In the genomic region with DNA sequence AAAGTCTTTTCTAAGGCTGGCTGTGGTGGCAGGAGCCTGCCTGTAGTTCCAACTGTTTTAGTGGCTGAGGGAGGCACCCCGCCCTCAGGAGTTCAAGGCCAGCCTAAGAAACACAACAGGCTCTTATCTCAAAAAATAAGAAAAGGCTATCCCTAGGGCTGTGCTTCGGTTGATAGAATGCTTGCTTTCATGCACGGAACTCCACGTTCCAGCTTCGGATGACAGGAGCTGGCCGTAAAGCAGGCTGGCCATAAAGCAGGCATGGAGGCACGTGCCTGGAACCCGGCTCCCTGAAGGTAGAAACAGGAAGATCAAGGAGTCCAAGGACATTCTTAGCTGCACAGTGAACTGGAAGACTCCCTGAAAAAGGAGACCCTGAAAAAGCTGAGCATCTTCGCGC, we compare ENCODE assay signal across 15 mouse cellular contexts. TPM values are rescaled to one million over a fixed set of nuclear protein-coding genes. Genes with fewer than 3 reads are reported as not detected.
DNase-seq lines count a peak whose midpoint lies in the region; ATAC-seq and TF ChIP-seq lines count a peak whose summit lies in the region.
"Had no signal": no experiment of that assay in that cellular context is flagged by ENCODE, and none has a peak within 500 bp of the region (broad histone marks: within the 10 kb centered on the region; RNA-seq: fewer than 3 reads in every experiment).

No protein-coding gene starts in this region.

- H3K9me3 ChIP-seq in heart, embryonic 12.5 days (replicated peaks): no peaks in the 10 kb centered on the region
- H3K9me3 ChIP-seq in neural tube, embryonic 13.5 days: no peaks in the 10 kb centered on the region

- no peak for TF ChIP-seq CTCF in thymus, adult 2 months (IDR thresholded peaks at IDR 0.05; ENCODE audit: borderline replicate concordance, control insufficient read depth, extremely low read depth, insufficient read depth, low read length, poor library complexity)

- H3K4me3 ChIP-seq in heart, embryonic 12.5 days: no peak overlapping the region
- no peak overlapping the region for H3K4me3 ChIP-seq in neural tube, embryonic 13.5 days
- H3K4me3 ChIP-seq in thymus, adult 2 months (ENCODE audit: control insufficient read depth, insufficient read depth, low read length): no peak overlapping the region

- H3K27me3 ChIP-seq in heart, embryonic 12.5 days (replicated peaks): no peaks in the 10 kb centered on the region
- H3K27me3 ChIP-seq in neural tube, embryonic 13.5 days: no peaks in the 10 kb centered on the region
- no peaks in the 10 kb centered on the region for H3K27me3 ChIP-seq in thymus, adult 2 months (ENCODE audit: control insufficient read depth, insufficient read depth, low read length)

- no peak for ATAC-seq in heart, embryonic 12.5 days (ENCODE audit: insufficient number of reproducible peaks, low FRiP score)
- no peak for ATAC-seq in neural tube, embryonic 13.5 days (ENCODE audit: low read depth)

- 68% methylated on average over 10 of the region's 10 CpGs for WGBS in heart, embryonic 12.5 days
- 52% methylated on average over 10 of the region's 10 CpGs for WGBS in neural tube, embryonic 13.5 days
- WGBS in thymus, adult 2 months: 97% methylated on average over 10 of the region's 10 CpGs

- H3K4me2 ChIP-seq in heart, embryonic 12.5 days: no peak overlapping the region
- H3K4me2 ChIP-seq in neural tube, embryonic 13.5 days: peak overlapping the region; percentile 98; the same call in 1 of the 2 replicates
- H3K4me2 ChIP-seq: midbrain, embryonic 11.5 days had no signal

- DNase-seq in heart, postnatal 4 days: no peak
- no peak for DNase-seq in neural tube, embryonic 10.5 days (ENCODE audit: extremely low spot score, low spot score)
- DNase-seq in kidney, postnatal 25 days: peak; percentile 59 to 78
- peak; percentile 87 for DNase-seq in testis, postnatal 10 days (ENCODE audit: low spot score)
- no peak for DNase-seq in left cerebral cortex, adult 9 months (ENCODE audit: low spot score in 2 of 2)
- no peak for DNase-seq in thymus, adult 2 months
- DNase-seq: adrenal gland, postnatal 25 days; gastrocnemius, postnatal 10 days; thymus, postnatal 4 days had no signal

- peaks cover 99% of the 10 kb centered on the region for H3K4me1 ChIP-seq in heart, embryonic 12.5 days (replicated peaks)
- peaks cover 98% of the 10 kb centered on the region for H3K4me1 ChIP-seq in neural tube, embryonic 13.5 days (replicated peaks)
- H3K4me1 ChIP-seq in thymus, adult 2 months (replicated peaks; ENCODE audit: control insufficient read depth, insufficient read depth, low read length): peaks cover 59% of the 10 kb centered on the region

- H3K27ac ChIP-seq in heart, embryonic 12.5 days (ENCODE audit: poor library complexity, severe bottlenecking): no peak overlapping the region
- no peak overlapping the region for H3K27ac ChIP-seq in neural tube, embryonic 13.5 days (replicated peaks)
- H3K27ac ChIP-seq in thymus, adult 2 months (ENCODE audit: control insufficient read depth, insufficient read depth, low read length): no peak overlapping the region

- 0 out of 2 replicates have a peak overlapping the region, but pooled peaks have one; percentile 22 for H3K9ac ChIP-seq in heart, embryonic 12.5 days
- no peak overlapping the region for H3K9ac ChIP-seq in neural tube, embryonic 13.5 days

- no peak for TF ChIP-seq POLR2A in thymus, adult 2 months (IDR thresholded peaks at IDR 0.05; ENCODE audit: control insufficient read depth, extremely low read depth, insufficient read depth, low read length, poor library complexity)

- no peaks in the 10 kb centered on the region for H3K36me3 ChIP-seq in heart, embryonic 12.5 days
- H3K36me3 ChIP-seq in neural tube, embryonic 13.5 days: no peaks in the 10 kb centered on the region
- no peaks in the 10 kb centered on the region for H3K36me3 ChIP-seq in thymus, adult 2 months (ENCODE audit: control insufficient read depth, insufficient read depth, low read length)

RNA-seq across cellular contexts. Expression of a gene that starts 8.7 kb away (rescaled TPM):
- polyA plus RNA-seq in heart, embryonic 12.5 days (2016; fragmentation: Nextera tagmentation; extraction: Ambion mirVana): 11.3 and 12.3 TPM in 2 replicates
- 10 to 100 TPM; 56.8 to 64.0 TPM for total RNA-seq in heart, postnatal 4 days (2021)
- 9.4 and 9.6 TPM in 2 replicates for polyA plus RNA-seq in neural tube, embryonic 13.5 days (2015; fragmentation: Nextera tagmentation; extraction: Ambion mirVana)
- 38.7 and 50.4 TPM in 2 replicates for polyA plus RNA-seq in thymus, adult 2 months (2012; rRNA removed)

RNA-seq across cellular contexts. Expression of a gene that starts 36.6 kb away (rescaled TPM):
- 0.42 TPM in 1 of 2 replicates, not detected in the other for polyA plus RNA-seq in heart, embryonic 12.5 days (2016; fragmentation: Nextera tagmentation; extraction: Ambion mirVana)
- total RNA-seq in heart, postnatal 4 days (2021): not detected
- polyA plus RNA-seq in neural tube, embryonic 13.5 days (2015; fragmentation: Nextera tagmentation; extraction: Ambion mirVana): not detected in 2 replicates
- 1.4 and 1.6 TPM in 2 replicates for polyA plus RNA-seq in thymus, adult 2 months (2012; rRNA removed)
- total RNA-seq: adrenal gland, postnatal 25 days; neutrophil, adult 5-6 weeks had no signal
- polyA plus RNA-seq: forebrain, embryonic 11.5 days; midbrain, embryonic 11.5 days had no signal

RNA-seq across cellular contexts. Expression of a gene that starts 50.4 kb away (rescaled TPM):
- not detected in 2 replicates for polyA plus RNA-seq in heart, embryonic 12.5 days (2016; fragmentation: Nextera tagmentation; extraction: Ambion mirVana)
- total RNA-seq in heart, postnatal 4 days (2021): not detected
- polyA plus RNA-seq in neural tube, embryonic 13.5 days (2015; fragmentation: Nextera tagmentation; extraction: Ambion mirVana): not detected in 2 replicates
- polyA plus RNA-seq in thymus, adult 2 months (2012; rRNA removed): 0.08 and 0.22 TPM in 2 replicates
- total RNA-seq: adrenal gland, postnatal 25 days; gastrocnemius, postnatal 10 days; neutrophil, adult 5-6 weeks had no signal
- polyA plus RNA-seq: forebrain, embryonic 11.5 days; limb, embryonic 11.5 days; midbrain, embryonic 11.5 days had no signal

Comparison
In these comparisons a context has a peak if more than half of its experiments do, and no peak if none do; other contexts are left out.
1. DNase-seq: peak in kidney, postnatal 25 days (2 of 2) and testis, postnatal 10 days (single experiment); none in heart, postnatal 4 days (single experiment), neural tube, embryonic 10.5 days (single experiment), left cerebral cortex, adult 9 months (0 of 2) and thymus, adult 2 months (single experiment).